Mouse (Mus musculus) liver, adult 2 months (tissue): Measurements from ENCODE around the gene Zfp57. TPM values are rescaled to one million over a fixed set of nuclear protein-coding genes. Genes with fewer than 3 reads are reported as not detected.

Experiments
- DNase-seq: peaks from one replicate; pipeline ENCODE4 v3.0.0-alpha.2; 2011; ENCODE audit warnings: low read depth, low spot score; ENCODE audit errors: extremely low read depth
- H3K27ac ChIP-seq: fragments of 200-500 bp; replicated peaks from 2 replicates; pipeline ENCODE4 v1.5.1; 2012; ENCODE audit warnings: low read depth, mild to moderate bottlenecking, control low read depth, inconsistent platforms, low read length; ENCODE audit not compliant: insufficient read depth
- H3K27me3 ChIP-seq: fragments of 200-500 bp; 2 replicates; pipeline ENCODE4 v1.6.1; 2012; ENCODE audit warnings: mild to moderate bottlenecking, moderate library complexity, low read length, inconsistent platforms; ENCODE audit not compliant: control insufficient read depth, insufficient read depth
- H3K36me3 ChIP-seq: fragments of 200-500 bp; 2 replicates; pipeline ENCODE4 v1.6.1; 2012; ENCODE audit warnings: low read length, inconsistent platforms; ENCODE audit not compliant: control insufficient read depth, insufficient read depth
- H3K4me1 ChIP-seq: fragments of 200-500 bp; 2 replicates; pipeline ENCODE4 v1.6.1; 2011; ENCODE audit warnings: low read length; ENCODE audit not compliant: control insufficient read depth, insufficient read depth
- H3K4me3 ChIP-seq: fragments of 200-500 bp; 2 replicates; pipeline ENCODE4 v1.5.1; 2011; ENCODE audit warnings: low read depth, mild to moderate bottlenecking, control low read depth, low read length, moderate library complexity; ENCODE audit not compliant: insufficient read depth
- H3K79me2 ChIP-seq: fragments of 200-500 bp; 2 replicates; pipeline ENCODE4 v1.6.1; 2012; ENCODE audit warnings: inconsistent platforms, mild to moderate bottlenecking, low read length, moderate library complexity; ENCODE audit not compliant: control insufficient read depth, insufficient read depth
- H3K9ac ChIP-seq: fragments of 200-500 bp; 2 replicates; pipeline ENCODE4 v1.6.1; 2012; ENCODE audit warnings: low read depth, mild to moderate bottlenecking, control low read depth, inconsistent platforms, low read length
- CTCF ChIP-seq: fragments of 200-500 bp; IDR thresholded peaks from 2 replicates; pipeline ENCODE4 v1.5.1; 2011; ENCODE audit warnings: low read depth, low read length, control low read depth
- POLR2A ChIP-seq: fragments of 200-500 bp; IDR thresholded peaks from 2 replicates; pipeline ENCODE4 v1.6.1; 2011; ENCODE audit warnings: low read length, control low read depth; ENCODE audit not compliant: insufficient read depth; ENCODE audit errors: extremely low read depth
- WGBS: fragments of 180-500 bp; shearing (Covaris S2); methylation state at CpG from one replicate; pipeline ENCODE4 v1.1.7; 2018; 5-methylcytosine and 5-hydroxymethylcytosine counted together
- polyA plus RNA-seq: library from polyadenylated mRNA; depleted of rRNA; stranded (reverse); fragments of >200 nt; gene quantifications from 2 replicates; pipeline ENCODE4 v1.2.3, GENCODE M21; 2012
- total RNA-seq: library from RNA; depleted of rRNA; stranded (reverse); fragments of >200 nt; gene quantifications from 2 replicates; pipeline ENCODE4 v1.2.3, GENCODE M21; 2014

The Zfp57 gene
- total and polyA plus RNA-seq, 2 experiments, result 0.59 to 0.65 TPM

DNA sequence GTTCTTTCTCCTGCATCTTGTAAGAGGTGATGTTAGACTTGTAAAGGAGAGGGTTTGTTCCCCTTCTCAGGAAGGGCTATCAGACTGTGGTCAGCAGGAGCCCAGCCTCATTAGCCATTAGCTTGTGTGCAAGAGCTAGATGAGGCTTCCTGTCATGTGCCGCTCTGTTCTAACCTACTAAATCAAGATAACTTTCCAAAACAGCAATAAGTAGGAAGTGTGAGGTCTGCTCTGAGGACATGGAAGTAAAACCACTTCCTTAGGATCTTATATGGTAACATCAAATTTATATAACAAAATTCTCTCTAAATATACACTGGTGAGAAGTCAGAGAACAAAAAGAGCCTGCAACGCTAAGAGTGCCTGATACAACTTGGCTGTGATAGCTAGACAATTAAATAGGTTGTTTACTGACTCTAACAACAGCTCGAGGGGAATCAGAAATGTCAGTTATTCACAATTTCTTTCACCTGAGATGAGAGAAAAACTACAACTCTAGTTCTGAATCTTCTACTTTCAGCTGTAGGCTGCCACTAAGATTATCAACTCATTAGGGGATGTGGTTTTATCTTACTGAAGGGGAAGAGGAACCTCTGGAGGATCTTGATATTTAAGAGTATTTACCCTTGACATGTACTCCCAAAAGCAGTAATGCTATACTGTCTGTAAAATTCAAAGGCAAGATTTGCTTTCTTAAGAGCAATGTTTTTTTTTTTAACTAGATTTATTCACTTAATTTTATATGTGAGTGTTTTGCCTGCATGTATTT lies 8.4 kb upstream of the Zfp57 start:
- no peaks in the 10 kb centered on the region for H3K79me2 ChIP-seq
- 58% methylated on average over 3 of the region's 3 CpGs for WGBS
- H3K27ac ChIP-seq, result no peak overlapping the region
- no peak for TF ChIP-seq POLR2A
- TF ChIP-seq CTCF, result no peak
- no peak overlapping the region for H3K4me3 ChIP-seq
- peaks cover 3% of the 10 kb centered on the region for H3K4me1 ChIP-seq
- DNase-seq, result no peak
- no peak overlapping the region for H3K9ac ChIP-seq
- H3K36me3 ChIP-seq, result no peaks in the 10 kb centered on the region
- peaks cover 7% of the 10 kb centered on the region; the same call in 1 of the 2 replicates for H3K27me3 ChIP-seq

DNA sequence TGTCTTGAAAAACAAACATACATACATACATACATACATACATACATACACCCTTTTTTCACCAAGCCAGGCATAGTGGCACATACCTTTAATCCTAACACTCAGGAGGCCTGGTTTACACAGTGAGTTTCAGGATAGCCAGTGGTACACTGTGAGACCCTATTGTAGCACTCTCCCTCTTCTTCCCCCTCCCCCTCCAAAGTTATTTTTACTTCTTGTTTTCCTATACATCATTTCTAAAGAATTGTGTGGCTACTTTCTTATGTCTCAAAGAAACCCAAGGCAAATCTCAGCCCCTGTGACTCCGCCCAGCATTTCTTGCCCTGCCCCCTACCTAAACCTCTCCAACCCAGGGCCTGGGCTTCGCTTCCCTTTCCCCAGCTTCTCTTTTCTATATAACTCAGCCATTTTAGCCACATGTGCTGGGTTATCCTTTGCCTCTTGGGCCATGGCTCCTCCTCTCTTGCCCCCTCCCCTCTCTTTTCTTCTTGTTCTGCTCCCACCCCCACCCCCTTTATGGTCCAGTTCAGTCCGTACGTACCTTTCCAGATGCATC lies 7.1 kb upstream of the Zfp57 start:
- H3K27me3 ChIP-seq, result peaks cover 1% of the 10 kb centered on the region; the same call in 1 of the 2 replicates
- peaks cover 3% of the 10 kb centered on the region for H3K4me1 ChIP-seq
- H3K27ac ChIP-seq, result no peak overlapping the region
- WGBS, result 93% methylated on average over 4 of the region's 4 CpGs
- DNase-seq, result no peak
- no peaks in the 10 kb centered on the region for H3K79me2 ChIP-seq
- no peak overlapping the region for H3K9ac ChIP-seq
- H3K4me3 ChIP-seq, result no peak overlapping the region
- no peak for TF ChIP-seq CTCF
- no peak for TF ChIP-seq POLR2A
- no peaks in the 10 kb centered on the region for H3K36me3 ChIP-seq

DNA sequence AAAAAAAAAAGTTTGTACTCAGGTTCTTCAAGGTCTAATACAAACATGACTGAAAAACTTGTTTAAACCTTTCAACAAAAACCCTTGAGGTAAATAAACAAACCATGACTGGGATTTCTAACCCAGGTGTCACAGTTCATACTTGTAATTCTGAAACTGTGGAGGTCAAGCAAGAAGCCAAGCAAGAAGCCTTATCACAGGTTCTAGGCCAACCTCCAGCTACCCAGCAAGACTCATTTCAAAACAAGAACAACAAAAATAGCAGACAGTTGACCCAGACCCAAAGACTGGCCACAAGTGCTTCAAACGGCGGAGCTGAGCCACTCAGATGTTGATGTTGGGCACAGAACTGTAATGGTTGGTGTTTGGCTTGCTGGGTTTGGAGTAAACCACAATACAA lies 6.4 kb upstream of the Zfp57 start:
- Histone ChIP-seq H3K4me3 (no peak overlapping the region), H3K27me3 (no peaks in the 10 kb centered on the region), H3K79me2 (no peaks in the 10 kb centered on the region), H3K9ac (no peak overlapping the region), H3K4me1 (peaks cover 3% of the 10 kb centered on the region), H3K27ac (no peak overlapping the region), H3K36me3 (no peaks in the 10 kb centered on the region)
- no peak for TF ChIP-seq POLR2A
- TF ChIP-seq CTCF, result no peak
- 95% methylated on average over 2 of the region's 2 CpGs for WGBS
- DNase-seq, result no peak

DNA sequence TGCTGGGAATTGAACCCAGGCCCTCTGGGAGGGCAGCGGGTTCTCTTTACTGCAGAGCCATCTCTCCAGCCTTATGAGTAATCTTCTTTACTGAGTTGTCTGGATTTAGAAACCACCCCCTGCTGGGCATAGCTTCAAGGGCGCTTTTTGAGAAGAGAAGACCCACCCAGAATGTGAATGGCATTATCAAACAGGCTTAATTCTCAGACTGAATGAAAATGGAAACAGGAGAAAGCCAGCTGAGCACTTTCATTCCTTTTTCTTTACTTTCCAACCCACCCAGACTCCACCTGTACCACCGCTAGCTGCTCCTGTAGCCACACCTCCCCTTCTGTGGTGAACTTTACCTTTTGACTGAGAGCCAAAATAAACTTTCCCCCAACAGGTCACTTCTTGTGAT lies 5.5 kb upstream of the Zfp57 start:
- H3K4me3 ChIP-seq, result no peak overlapping the region
- DNase-seq, result peak; percentile 24
- WGBS, result 50% methylated on average over 3 of the region's 3 CpGs
- TF ChIP-seq POLR2A, result no peak
- TF ChIP-seq CTCF, result no peak
- H3K27me3 ChIP-seq, result no peaks in the 10 kb centered on the region
- no peak overlapping the region for H3K27ac ChIP-seq
- H3K79me2 ChIP-seq, result no peaks in the 10 kb centered on the region
- no peaks in the 10 kb centered on the region for H3K36me3 ChIP-seq
- H3K4me1 ChIP-seq, result peaks cover 3% of the 10 kb centered on the region
- no peak overlapping the region for H3K9ac ChIP-seq

DNA sequence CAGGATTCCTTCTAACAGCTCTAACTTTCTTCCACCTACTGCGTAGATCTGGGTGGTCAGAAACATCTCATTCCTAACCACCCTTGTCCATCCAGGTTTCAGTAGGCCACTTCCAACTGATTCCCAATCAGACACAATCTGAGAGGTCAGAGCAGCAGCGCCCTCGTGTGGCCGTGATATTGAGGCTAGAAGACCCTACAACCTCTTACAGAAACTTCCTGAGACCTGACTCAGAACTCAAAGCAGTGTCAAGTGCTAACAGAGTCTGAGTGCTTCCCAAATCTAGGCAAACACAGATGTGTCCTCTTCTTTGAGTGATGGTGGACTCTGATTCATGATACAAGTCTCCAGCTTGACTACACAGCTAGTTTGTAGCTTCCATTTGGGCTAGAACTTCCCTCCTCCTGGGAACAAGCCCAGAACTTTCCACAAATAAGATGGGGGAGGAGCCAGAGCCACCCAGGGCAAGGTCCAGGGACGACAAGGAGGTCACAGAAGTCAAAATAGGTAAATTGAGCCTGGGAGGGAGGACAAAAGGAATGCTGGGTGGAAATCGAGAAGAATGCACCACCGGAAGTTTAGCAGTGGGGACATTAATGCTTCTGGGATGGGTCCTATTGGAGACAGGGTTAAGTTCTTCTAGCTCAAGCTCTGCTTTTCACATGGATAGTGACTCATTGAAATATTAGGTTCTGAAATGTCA lies 3.8 kb upstream of the Zfp57 start:
- Histone ChIP-seq H3K27me3 (no peaks in the 10 kb centered on the region), H3K36me3 (no peaks in the 10 kb centered on the region), H3K4me3 (no peak overlapping the region), H3K9ac (no peak overlapping the region), H3K27ac (no peak overlapping the region), H3K4me1 (peaks cover 3% of the 10 kb centered on the region), H3K79me2 (no peaks in the 10 kb centered on the region)
- TF ChIP-seq POLR2A (no peak), CTCF (peak; percentile 76)
- WGBS, result 27% methylated on average over 7 of the region's 7 CpGs
- peak; percentile 57 for DNase-seq

DNA sequence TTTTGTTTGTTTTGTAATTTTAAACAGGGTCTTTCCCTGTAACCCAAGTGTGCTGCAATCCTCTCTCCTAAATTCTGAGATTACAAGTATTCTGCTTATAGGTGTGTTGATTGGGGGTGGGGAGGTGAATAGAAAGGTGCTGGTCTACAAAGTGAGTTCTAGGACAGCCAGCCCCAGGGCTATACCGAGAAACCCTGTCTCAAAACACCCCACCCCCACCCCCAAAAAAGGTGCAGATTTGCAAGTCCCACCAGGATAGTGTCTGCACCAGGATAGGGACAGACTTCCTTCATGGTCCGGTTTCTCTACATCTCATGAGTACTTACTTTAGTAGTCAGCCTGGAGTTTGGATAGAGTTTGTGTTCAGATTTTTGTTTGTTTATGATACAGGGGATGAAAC lies 2.5 kb upstream of the Zfp57 start:
- TF ChIP-seq POLR2A, result no peak
- no peak for TF ChIP-seq CTCF
- WGBS, result 58% methylated on average over 2 of the region's 2 CpGs
- Histone ChIP-seq H3K27me3 (0 out of 2 replicates have a peak, but pooled peaks cover 5% of the 10 kb centered on the region), H3K36me3 (no peaks in the 10 kb centered on the region), H3K27ac (no peak overlapping the region), H3K79me2 (no peaks in the 10 kb centered on the region), H3K4me3 (no peak overlapping the region), H3K4me1 (peaks cover 3% of the 10 kb centered on the region), H3K9ac (no peak overlapping the region)
- DNase-seq, result no peak
